In the genomic region with DNA sequence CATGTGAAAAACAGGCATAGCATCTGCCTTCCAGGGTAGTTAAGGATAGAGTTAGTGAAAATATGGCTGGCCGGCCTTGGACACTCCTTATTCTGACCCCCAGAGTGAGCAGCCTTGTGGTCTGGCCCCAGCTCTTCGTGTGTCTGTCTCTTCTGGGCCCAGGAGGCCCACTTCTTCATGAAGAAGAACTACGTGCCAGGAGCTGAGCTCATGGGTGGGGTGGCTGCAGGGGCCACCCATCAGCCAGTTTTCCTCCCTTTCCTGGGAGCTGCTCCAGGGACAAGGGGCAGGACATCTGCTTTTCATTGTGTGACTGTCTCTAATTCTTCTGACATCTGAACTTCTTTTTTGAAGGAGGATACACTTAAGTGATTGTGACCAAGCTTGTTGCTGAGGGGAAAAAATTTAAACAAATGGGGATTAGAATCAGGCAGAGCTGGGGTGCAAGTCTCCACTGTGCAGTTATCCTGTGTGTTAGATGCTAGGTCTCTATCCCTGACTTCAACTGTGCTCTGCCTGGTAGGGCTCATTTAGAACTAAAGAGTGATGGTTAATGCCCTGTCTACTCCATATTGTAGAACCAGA, we compare ENCODE assay signal across 18 mouse cellular contexts. TPM values are rescaled to one million over a fixed set of nuclear protein-coding genes. Genes with fewer than 3 reads are reported as not detected.
DNase-seq lines count a peak whose midpoint lies in the region; ATAC-seq and TF ChIP-seq lines count a peak whose summit lies in the region.
"Had no signal": no experiment of that assay in that cellular context is flagged by ENCODE, and none has a peak within 500 bp of the region (broad histone marks: within the 10 kb centered on the region; RNA-seq: fewer than 3 reads in every experiment).

No protein-coding gene starts in this region.

- H3K27me3 ChIP-seq in forebrain, embryonic 11.5 days (ENCODE audit: control insufficient read depth, insufficient read depth, low read length), result no peaks in the 10 kb centered on the region
- H3K27me3 ChIP-seq in forebrain, postnatal 0 days (ENCODE audit: insufficient read depth, low read length), result no peaks in the 10 kb centered on the region
- H3K27me3 ChIP-seq: forebrain, embryonic 13.5 days; hindbrain, embryonic 13.5 days; lung, embryonic 15.5 days; midbrain, embryonic 15.5 days had no signal

- H3K9ac ChIP-seq in forebrain, embryonic 11.5 days (ENCODE audit: low read length), result no peak overlapping the region
- H3K9ac ChIP-seq in forebrain, postnatal 0 days, result no peak overlapping the region
- H3K9ac ChIP-seq: forebrain, embryonic 13.5 days; hindbrain, embryonic 13.5 days; lung, embryonic 15.5 days; midbrain, embryonic 15.5 days had no signal

- H3K4me1 ChIP-seq in forebrain, embryonic 11.5 days (replicated peaks; ENCODE audit: control insufficient read depth, insufficient read depth, low read length), result no peaks in the 10 kb centered on the region
- H3K4me1 ChIP-seq in forebrain, postnatal 0 days (ENCODE audit: insufficient read depth), result no peaks in the 10 kb centered on the region
- H3K4me1 ChIP-seq: forebrain, embryonic 13.5 days; hindbrain, embryonic 13.5 days; midbrain, embryonic 15.5 days had no signal

- TF ChIP-seq CTCF in forebrain, postnatal 0 days (IDR thresholded peaks at IDR 0.05; ENCODE audit: low read depth), result no peak

- WGBS in forebrain, embryonic 11.5 days, result 75% methylated on average over 3 of the region's 3 CpGs
- WGBS in forebrain, postnatal 0 days, result 54% methylated on average over 3 of the region's 3 CpGs

- no peak for ATAC-seq in forebrain, embryonic 11.5 days (replicated peaks; ENCODE audit: low FRiP score)
- no peak for ATAC-seq in forebrain, postnatal 0 days
- no peak for ATAC-seq in granulocyte monocyte progenitor cell, adult 5-6 weeks (replicated peaks; ENCODE audit: poor library complexity, severe bottlenecking)
- ATAC-seq in erythroblast, adult 5-6 weeks (replicated peaks; ENCODE audit: low FRiP score, poor library complexity, severe bottlenecking), result no peak
- ATAC-seq: forebrain, embryonic 13.5 days; midbrain, embryonic 15.5 days had no signal

- no peaks in the 10 kb centered on the region for H3K36me3 ChIP-seq in forebrain, embryonic 11.5 days (ENCODE audit: control insufficient read depth, insufficient read depth, low read length)
- H3K36me3 ChIP-seq in forebrain, postnatal 0 days (ENCODE audit: insufficient read depth), result no peaks in the 10 kb centered on the region
- H3K36me3 ChIP-seq: hindbrain, embryonic 13.5 days; lung, embryonic 15.5 days; midbrain, embryonic 15.5 days had no signal

- H3K27ac ChIP-seq in forebrain, embryonic 11.5 days (ENCODE audit: low read depth, low read length), result no peak overlapping the region
- H3K27ac ChIP-seq in forebrain, postnatal 0 days (ENCODE audit: low read depth, low read length), result no peak overlapping the region
- H3K27ac ChIP-seq: forebrain, embryonic 13.5 days; hindbrain, embryonic 13.5 days; midbrain, embryonic 15.5 days had no signal

- H3K9me3 ChIP-seq in forebrain, embryonic 11.5 days (ENCODE audit: control insufficient read depth, low read length), result no peaks in the 10 kb centered on the region
- H3K9me3 ChIP-seq in forebrain, postnatal 0 days (ENCODE audit: low read length), result no peaks in the 10 kb centered on the region
- H3K9me3 ChIP-seq: forebrain, embryonic 13.5 days; hindbrain, embryonic 13.5 days; lung, embryonic 15.5 days; midbrain, embryonic 15.5 days had no signal

- no peak overlapping the region for H3K4me3 ChIP-seq in forebrain, embryonic 11.5 days (ENCODE audit: low read depth, low read length)
- H3K4me3 ChIP-seq in forebrain, postnatal 0 days (ENCODE audit: low read depth, low read length), result no peak overlapping the region
- H3K4me3 ChIP-seq: forebrain, embryonic 13.5 days; hindbrain, embryonic 13.5 days; lung, embryonic 15.5 days; midbrain, embryonic 15.5 days had no signal

- DNase-seq in forebrain, embryonic 11.5 days (ENCODE audit: low spot score), result peak; percentile 13
- no peak for DNase-seq in forebrain, postnatal 0 days
- DNase-seq in urinary bladder, postnatal 14 days (ENCODE audit: low spot score), result peak; percentile 46
- DNase-seq in urinary bladder, postnatal 25 days (ENCODE audit: low spot score), result no peak
- DNase-seq in heart, adult 9 months (ENCODE audit: low spot score in 2 of 2), result peak; percentile 62 to 63
- no peak for DNase-seq in kidney, adult 8-10 months
- DNase-seq: cerebellum, adult 9-10 months had no signal

- no peak overlapping the region for H3K4me2 ChIP-seq in forebrain, embryonic 11.5 days (ENCODE audit: low read depth, low read length, severe bottlenecking)
- no peak overlapping the region for H3K4me2 ChIP-seq in forebrain, postnatal 0 days (ENCODE audit: low read depth)
- H3K4me2 ChIP-seq: forebrain, embryonic 13.5 days; hindbrain, embryonic 13.5 days; liver, embryonic 11.5 days; lung, embryonic 15.5 days; midbrain, embryonic 15.5 days had no signal

RNA-seq across cellular contexts. Expression of a gene that starts 17.4 kb away (rescaled TPM):
- polyA plus RNA-seq in forebrain, embryonic 11.5 days (2014; fragmentation: Nextera tagmentation; extraction: Ambion mirVana), result not detected in 2 replicates
- not detected in 2 replicates for total RNA-seq in forebrain, postnatal 0 days (2014; rRNA removed)
- polyA plus RNA-seq in forebrain, postnatal 0 days (2015; fragmentation: Nextera tagmentation; extraction: Ambion mirVana), result not detected in 2 replicates
- not detected in 2 replicates for total RNA-seq in granulocyte monocyte progenitor cell, adult 5-6 weeks (2014; fragmentation: Nextera tagmentation)
- not detected in 2 replicates for total RNA-seq in granulocyte monocyte progenitor cell, adult 5-6 weeks (2017)
- total RNA-seq in erythroblast, adult 5-6 weeks (2015; ENCODE audit: low replicate concordance), result not detected in 2 replicates
- not detected in 2 replicates for total RNA-seq in erythroblast, adult 5-6 weeks (2017; ENCODE audit: low replicate concordance)
- total RNA-seq: adrenal gland, adult 18-20 months; megakaryocyte progenitor cell, adult 5-6 weeks had no signal
- polyA plus RNA-seq: brain, embryonic 14.5 days; forebrain, embryonic 13.5 days; hindbrain, embryonic 13.5 days; liver, embryonic 11.5 days; midbrain, embryonic 15.5 days; neural tube, embryonic 11.5 days had no signal

RNA-seq across cellular contexts. Expression of a gene that starts 30.2 kb away (rescaled TPM):
- polyA plus RNA-seq in forebrain, embryonic 11.5 days (2014; fragmentation: Nextera tagmentation; extraction: Ambion mirVana), result 22.7 and 25.3 TPM in 2 replicates
- 31.2 and 31.3 TPM in 2 replicates for total RNA-seq in forebrain, postnatal 0 days (2014; rRNA removed)
- 30.7 and 37.4 TPM in 2 replicates for polyA plus RNA-seq in forebrain, postnatal 0 days (2015; fragmentation: Nextera tagmentation; extraction: Ambion mirVana)
- 22.0 and 32.6 TPM in 2 replicates for total RNA-seq in granulocyte monocyte progenitor cell, adult 5-6 weeks (2014; fragmentation: Nextera tagmentation)
- total RNA-seq in granulocyte monocyte progenitor cell, adult 5-6 weeks (2017), result 26.9 and 30.5 TPM in 2 replicates
- total RNA-seq in erythroblast, adult 5-6 weeks (2015; ENCODE audit: low replicate concordance), result 2.1 and 3.1 TPM in 2 replicates
- total RNA-seq in erythroblast, adult 5-6 weeks (2017; ENCODE audit: low replicate concordance), result 3.9 and 5.1 TPM in 2 replicates

Comparison
In these comparisons a context has a peak if more than half of its experiments do, and no peak if none do; other contexts are left out.
1. DNase-seq: peak in forebrain, embryonic 11.5 days (single experiment), urinary bladder, postnatal 14 days (single experiment) and heart, adult 9 months (2 of 2); none in forebrain, postnatal 0 days (single experiment), urinary bladder, postnatal 25 days (single experiment) and kidney, adult 8-10 months (0 of 2).